Mouse (Mus musculus) right cerebral cortex, adult 2 months (tissue): ENCODE data around the gene Lexm.

Experiments used
- DNase-seq, 2 experiments: peaks; one replicate each; pipeline ENCODE4 v3.0.0; 2021 to 2022; ENCODE audit warnings: low spot score in 2 of 2

Lexm gene

GRCm38 (mm10) chr4:106582428-106583153, 34.5 kb downstream of the Lexm start:
- DNase-seq = no peak

GRCm38 (mm10) chr4:106581865-106582204, 35.2 kb downstream of the Lexm start:
- DNase-seq = peak; percentile 46 to 49

DNA sequence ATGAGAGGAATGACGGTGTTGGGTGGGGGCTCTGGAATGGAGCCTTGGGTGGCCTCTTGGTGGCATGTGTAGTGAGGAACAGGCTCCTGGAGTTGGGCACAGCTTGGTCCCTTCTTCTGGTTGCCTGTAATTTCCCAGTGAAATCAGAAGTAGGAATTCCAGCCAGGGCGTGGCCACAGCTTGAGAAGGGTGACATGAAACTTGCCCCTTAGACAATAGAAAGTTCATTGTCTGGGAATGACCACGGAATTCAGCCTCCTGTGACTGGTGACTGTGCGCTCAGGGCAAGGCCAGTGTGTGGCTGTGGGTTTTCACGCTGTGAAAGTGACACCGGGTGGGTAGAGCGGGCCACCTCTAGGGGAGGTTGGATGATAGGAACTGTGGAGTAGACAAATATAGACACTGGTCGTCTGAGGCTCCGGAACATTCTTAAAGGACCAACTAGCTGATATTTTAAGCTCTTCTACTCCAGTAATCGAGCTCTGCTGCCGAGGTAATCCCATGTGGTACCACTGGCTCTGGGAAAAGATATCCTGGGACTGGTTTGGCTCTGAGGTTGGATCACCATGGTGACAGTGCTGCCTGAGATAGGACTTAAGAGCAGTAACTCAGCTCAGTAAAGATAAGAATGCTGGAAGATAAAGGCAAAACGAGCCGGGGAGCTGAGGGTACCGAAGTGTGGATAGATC, 35.7 kb downstream of the Lexm start:
- DNase-seq = no peak

- no peak for DNase-seq
Observed at GRCm38 (mm10) chr4:106577511-106577910, 39.5 kb downstream of the Lexm start.

DNA sequence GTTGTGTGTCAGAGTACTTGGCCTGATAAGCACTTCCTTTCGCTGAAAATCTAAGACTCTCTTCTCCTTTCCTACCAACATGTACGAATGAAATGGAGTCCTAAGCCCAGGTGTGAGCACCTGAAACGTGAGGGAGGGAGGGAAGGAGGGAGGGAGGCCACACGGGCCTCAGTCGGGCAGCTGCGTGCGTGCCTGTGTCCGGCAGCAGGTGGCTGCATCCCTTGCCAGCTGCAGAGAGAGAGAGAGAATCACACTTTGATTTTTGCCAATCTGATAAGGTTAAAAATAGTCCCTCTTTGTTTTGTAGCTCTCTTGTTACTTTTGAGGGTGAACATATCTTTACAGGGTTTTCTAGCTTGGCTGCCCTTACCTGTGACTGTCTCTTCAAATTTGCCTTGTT, 42.0 kb downstream of the Lexm start:
- no peak for DNase-seq

- DNase-seq = no peak
Observed at GRCm38 (mm10) chr4:106571081-106571724, 45.8 kb downstream of the Lexm start.

DNA sequence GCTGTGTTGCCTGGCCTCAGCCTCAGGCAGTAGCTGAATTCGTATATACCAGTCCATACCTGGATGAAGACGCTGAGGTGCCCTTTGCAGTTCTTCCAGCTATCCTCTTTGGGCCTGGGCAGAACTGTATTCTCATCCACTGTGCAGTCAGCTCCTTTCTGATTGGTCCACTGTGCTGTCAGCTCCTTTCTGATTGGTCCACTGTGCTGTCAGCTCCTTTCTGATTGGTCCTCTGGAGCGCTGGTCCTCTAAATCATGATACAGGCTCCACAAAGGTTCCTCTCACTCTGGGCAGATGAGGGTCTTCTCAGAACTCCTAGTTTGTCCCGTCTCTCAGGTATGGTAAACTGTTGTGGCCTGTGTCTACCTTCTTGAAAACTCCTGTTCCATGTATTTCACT, 47.4 kb downstream of the Lexm start:
- DNase-seq = no peak

DNA sequence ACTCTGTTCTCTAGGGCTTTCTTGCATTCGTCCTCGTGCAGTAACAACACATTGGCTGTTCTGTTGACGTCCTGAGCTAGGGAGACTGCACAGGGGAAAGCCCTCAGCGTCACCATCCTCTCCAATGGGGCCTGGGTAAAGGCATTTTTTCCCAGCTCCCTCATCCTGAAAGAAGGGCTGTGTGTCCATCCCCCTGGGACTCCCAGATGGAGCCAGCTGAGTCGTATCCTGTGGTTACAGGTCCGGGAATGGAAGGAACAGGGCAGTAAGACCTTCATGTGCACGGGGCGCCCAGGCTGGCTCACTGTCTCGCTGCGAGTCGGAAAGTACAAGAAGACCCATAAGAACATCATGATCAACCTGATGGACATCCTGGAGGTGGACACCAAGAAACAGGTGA, 52.9 kb downstream of the Lexm start:
- DNase-seq = no peak

DNA sequence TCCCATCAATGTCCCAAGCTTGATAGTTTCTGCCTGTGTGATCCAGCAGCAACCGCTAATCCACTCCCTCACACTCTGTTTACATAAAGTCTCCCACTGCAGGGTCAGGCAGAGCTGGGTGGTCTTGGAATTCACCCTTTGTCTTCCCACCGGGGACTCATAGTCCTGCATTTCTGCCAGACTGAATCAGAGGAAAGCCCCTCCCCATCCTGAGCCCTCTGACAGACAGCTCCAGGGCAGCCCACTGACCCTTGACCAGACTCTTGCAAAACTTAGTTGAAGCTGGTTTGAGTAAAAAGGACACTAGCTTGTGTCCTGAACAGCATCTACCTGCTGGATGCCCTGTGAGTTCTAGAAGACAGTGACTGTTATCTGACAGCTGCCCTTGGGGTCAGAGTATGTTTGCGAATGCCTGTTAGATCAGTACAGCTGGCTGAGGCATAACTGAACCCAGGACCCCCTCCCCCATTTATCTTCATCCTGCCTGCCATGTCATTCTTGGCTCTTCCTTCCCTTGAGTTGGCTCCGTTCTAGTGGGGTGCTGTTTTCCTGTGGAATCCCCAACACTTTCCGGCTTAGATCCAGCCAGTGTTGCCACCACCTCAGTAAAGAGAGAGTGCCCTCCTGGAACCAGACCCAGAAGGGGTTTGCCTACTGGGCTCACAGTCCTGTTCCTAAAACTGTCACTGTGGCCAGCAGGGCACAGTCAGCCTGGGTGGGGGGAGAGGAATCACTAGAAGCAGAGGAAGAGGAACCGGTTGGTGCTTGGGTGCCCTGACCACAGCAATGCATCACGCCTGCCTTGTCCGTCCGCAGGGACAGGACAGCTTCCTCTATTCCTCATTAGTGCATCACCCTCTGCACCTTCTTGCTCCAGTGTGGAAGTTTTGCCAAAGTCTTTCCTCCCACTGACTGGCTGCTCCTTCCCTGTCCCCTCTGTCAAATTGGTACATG, 53.9 kb downstream of the Lexm start:
- DNase-seq = no peak

GRCm38 (mm10) chr4:106562006-106562405, 55.0 kb downstream of the Lexm start:
- no peak for DNase-seq

DNA sequence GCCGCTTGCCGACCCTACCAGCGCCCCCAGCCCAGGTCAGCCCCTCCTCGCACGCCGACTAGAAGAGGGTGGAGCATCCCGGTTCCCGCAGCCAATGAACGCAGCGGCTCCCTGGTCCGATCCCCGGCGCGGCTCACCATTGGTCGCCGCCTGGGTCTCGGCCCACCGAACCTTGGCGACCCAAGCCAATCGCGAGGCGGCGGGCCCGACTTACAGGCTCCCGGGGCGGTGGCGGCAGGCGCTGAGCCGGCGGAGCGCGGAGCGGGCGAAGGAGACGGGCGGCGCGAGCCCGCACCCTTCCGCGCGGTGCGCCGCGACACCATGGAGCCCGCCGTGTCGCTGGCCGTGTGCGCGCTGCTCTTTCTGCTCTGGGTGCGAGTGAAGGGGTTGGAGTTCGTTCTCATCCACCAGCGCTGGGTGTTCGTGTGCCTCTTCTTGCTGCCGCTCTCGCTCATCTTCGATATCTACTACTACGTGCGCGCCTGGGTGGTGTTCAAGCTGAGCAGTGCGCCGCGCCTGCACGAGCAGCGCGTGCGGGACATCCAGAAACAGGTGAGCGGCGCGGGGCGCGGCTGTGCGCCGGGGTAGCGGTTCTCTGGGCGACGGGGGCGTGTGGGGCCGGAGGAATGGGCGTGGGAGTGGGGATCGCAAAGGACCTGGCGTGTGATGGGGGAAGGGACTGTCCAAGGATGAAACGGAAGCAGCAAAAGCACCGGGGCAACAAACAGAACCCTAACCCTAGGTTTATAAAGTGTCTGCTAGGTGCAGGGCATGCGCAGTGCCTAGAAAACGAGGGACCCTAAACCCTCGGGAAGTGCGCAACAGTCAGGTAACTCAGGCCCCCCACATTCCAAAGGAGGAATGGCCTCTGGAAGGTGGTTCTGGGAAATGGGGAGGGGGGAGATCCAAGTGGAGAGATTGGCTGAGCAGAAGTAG, 55.9 kb downstream of the Lexm start, which contains the start of gene Dhcr24:
Gene Dhcr24 (plus strand): TSS at position 193 of the 936 bp plus-strand sequence.
- peak; percentile 94 to 95 for DNase-seq

GRCm38 (mm10) chr4:106560213-106560845, 56.7 kb downstream of the Lexm start:
- no peak for DNase-seq

- no peak for DNase-seq
Observed at GRCm38 (mm10) chr4:106559343-106560212, 57.5 kb downstream of the Lexm start.

DNA sequence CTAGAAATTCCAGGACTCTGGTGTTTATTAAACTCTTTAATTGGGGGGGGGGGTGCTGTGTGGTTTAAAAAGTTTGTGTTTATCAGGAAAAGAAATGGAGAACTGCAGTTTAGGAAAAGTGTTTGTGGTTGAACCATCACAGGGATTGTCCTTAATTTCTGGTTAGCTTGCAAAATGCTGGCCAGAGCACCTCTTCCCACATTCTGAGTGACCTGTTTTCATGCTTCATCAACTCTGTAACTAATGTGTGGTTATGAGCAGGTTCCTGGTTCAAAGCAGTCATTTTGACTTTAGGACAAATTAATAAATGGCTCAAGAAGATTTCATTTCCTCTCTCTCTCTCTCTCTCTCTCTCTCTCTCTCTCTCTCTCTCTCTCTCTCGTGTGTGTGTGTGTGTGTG, 59.1 kb downstream of the Lexm start:
- no peak for DNase-seq

DNA sequence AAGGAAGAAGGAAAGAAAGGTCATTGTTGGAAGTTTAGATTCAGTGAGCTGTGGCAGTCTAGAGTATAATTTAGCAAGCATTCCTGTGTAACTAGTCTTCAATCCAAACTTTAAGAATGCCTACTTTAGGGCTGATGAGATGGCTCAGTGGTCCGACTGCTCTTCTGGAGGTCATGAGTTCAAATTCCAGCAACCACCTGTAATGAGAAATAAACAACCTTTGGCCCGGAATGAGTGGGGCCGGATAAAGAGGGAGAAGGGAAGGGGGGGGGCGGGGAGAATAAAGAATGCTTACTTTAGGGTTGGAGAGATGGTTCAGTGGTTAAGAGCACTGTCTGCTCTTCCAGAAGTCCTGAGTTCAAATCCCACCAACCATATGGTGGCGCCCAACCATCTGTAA, 59.8 kb downstream of the Lexm start:
- no peak for DNase-seq

DNA sequence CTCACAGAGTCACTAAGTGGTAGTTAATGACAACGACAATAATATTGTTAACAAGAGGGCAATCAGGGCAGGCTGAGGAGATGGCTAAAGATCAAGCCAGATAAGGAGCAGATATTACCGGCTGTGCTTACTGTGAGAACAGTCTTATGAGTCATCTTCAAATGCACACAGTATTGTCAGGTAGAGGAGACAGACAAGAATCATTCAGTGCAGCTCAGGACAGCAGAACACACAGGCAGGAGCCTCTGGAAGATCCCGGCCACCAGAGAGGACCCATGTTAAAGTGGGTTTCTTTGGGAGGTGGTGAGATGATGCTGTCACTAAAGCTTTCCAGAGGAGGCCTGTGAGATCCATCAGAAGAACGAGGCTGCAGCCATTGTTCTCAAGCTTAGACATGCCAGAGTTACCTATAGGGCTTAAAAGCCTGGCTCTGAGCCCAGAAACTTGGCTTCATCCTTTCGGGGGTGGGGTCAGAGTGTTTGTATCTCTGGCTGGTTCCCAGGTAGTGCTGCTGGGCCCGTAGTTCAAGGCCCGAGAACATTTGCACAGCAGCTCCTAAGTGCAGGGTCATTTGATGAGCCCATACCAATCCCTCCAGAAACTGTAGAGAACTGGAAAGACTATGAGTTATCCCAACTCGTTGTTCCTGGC, 66.4 kb downstream of the Lexm start:
- no peak for DNase-seq

GRCm38 (mm10) chr4:106548113-106548512, 68.9 kb downstream of the Lexm start:
- no peak for DNase-seq

- DNase-seq = no peak
Observed at GRCm38 (mm10) chr4:106546896-106547295, 70.1 kb downstream of the Lexm start.
